Comparison of ENCODE assay signal across 8 mouse cellular contexts in genomic region chr7:29179323-29179722, GRCm38 (mm10). TPM values are rescaled to one million over a fixed set of nuclear protein-coding genes. Genes with fewer than 3 reads are reported as not detected.
DNase-seq lines count a peak whose midpoint lies in the region; ATAC-seq and TF ChIP-seq lines count a peak whose summit lies in the region.

No protein-coding gene starts in this region.

- H3K4me2 ChIP-seq in hindbrain, embryonic 12.5 days (replicated peaks), result peak overlapping the region; percentile 82

- no peak for TF ChIP-seq CTCF in lung, adult 2 months (IDR thresholded peaks at IDR 0.05; ENCODE audit: insufficient read depth, low read length)
- no peak for TF ChIP-seq CTCF in bone marrow macrophage, adult 2 months (IDR thresholded peaks at IDR 0.05; ENCODE audit: low read depth, low read length)

- H3K27ac ChIP-seq in bone marrow macrophage, adult 2 months (ENCODE audit: insufficient read depth, low read depth, low read length), result peak overlapping the region; percentile 89
- H3K27ac ChIP-seq in hindbrain, embryonic 12.5 days, result no peak overlapping the region

- H3K36me3 ChIP-seq in hindbrain, embryonic 12.5 days, result peaks cover 29% of the 10 kb centered on the region
- peaks cover 44% of the 10 kb centered on the region for H3K36me3 ChIP-seq in megakaryocyte, embryonic 14.5 days (replicated peaks; ENCODE audit: low read length)

- H3K4me1 ChIP-seq in lung, adult 2 months (ENCODE audit: control insufficient read depth, insufficient read depth, low read length), result peaks cover 5% of the 10 kb centered on the region
- peaks cover 7% of the 10 kb centered on the region for H3K4me1 ChIP-seq in bone marrow macrophage, adult 2 months (ENCODE audit: control insufficient read depth, insufficient read depth, low read length)
- H3K4me1 ChIP-seq in hindbrain, embryonic 12.5 days, result peaks cover 21% of the 10 kb centered on the region
- peaks cover 45% of the 10 kb centered on the region for H3K4me1 ChIP-seq in megakaryocyte, embryonic 14.5 days

- H3K4me3 ChIP-seq in lung, adult 2 months (replicated peaks; ENCODE audit: extremely low read depth, low read depth, low read length), result peak overlapping the region; percentile 44
- peak overlapping the region; percentile 76 for H3K4me3 ChIP-seq in bone marrow macrophage, adult 2 months (ENCODE audit: insufficient read depth, low read length)
- peak overlapping the region; percentile 63 for H3K4me3 ChIP-seq in hindbrain, embryonic 12.5 days
- H3K4me3 ChIP-seq in megakaryocyte, embryonic 14.5 days (replicated peaks), result peak overlapping the region; percentile 95

- no peak for ATAC-seq in hindbrain, embryonic 12.5 days (ENCODE audit: low FRiP score)

- DNase-seq in lung, adult 2 months, result no peak
- no peak for DNase-seq in lung, postnatal 14 days
- DNase-seq in urinary bladder, adult 2 months (ENCODE audit: low spot score), result no peak
- no peak for DNase-seq in right cerebral cortex, postnatal 4 days
- DNase-seq in kidney, adult 9 months, result no peak

- no peaks in the 10 kb centered on the region for H3K9me3 ChIP-seq in hindbrain, embryonic 12.5 days (replicated peaks)
- no peaks in the 10 kb centered on the region for H3K9me3 ChIP-seq in megakaryocyte, embryonic 14.5 days

- peak overlapping the region; percentile 72; the same call in 1 of the 2 replicates for H3K9ac ChIP-seq in hindbrain, embryonic 12.5 days

- peaks cover 14% of the 10 kb centered on the region for H3K27me3 ChIP-seq in hindbrain, embryonic 12.5 days
- no peaks in the 10 kb centered on the region for H3K27me3 ChIP-seq in megakaryocyte, embryonic 14.5 days (replicated peaks)

- TF ChIP-seq POLR2A in lung, adult 2 months (IDR thresholded peaks at IDR 0.05; ENCODE audit: borderline replicate concordance, extremely low read depth, low read depth, low read length), result no peak
- no peak for TF ChIP-seq POLR2A in bone marrow macrophage, adult 2 months (IDR thresholded peaks at IDR 0.05; ENCODE audit: borderline replicate concordance, low read depth, low read length)

- WGBS in lung, adult 2 months, result 11% methylated on average over 7 of the region's 7 CpGs
- 61% methylated on average over 7 of the region's 7 CpGs for WGBS in hindbrain, embryonic 12.5 days

RNA-seq across cellular contexts. Expression of gene Psmd8, which starts 1.2 kb away (rescaled TPM):
- polyA plus RNA-seq in lung, adult 2 months (2012; rRNA removed), result 93.5 and 165 TPM in 2 replicates
- 207 and 217 TPM in 2 replicates for polyA plus RNA-seq in bone marrow macrophage, adult 2 months (2012; ENCODE audit: insufficient read depth, insufficient read length, missing spikeins)
- 285 and 288 TPM in 2 replicates for polyA plus RNA-seq in hindbrain, embryonic 12.5 days (2016; fragmentation: Nextera tagmentation; extraction: Ambion mirVana)
- 131 and 177 TPM in 2 replicates for polyA plus RNA-seq in megakaryocyte, embryonic 14.5 days (2012; ENCODE audit: insufficient read depth, low replicate concordance)
- polyA plus RNA-seq in urinary bladder, adult 2 months (2012; rRNA removed), result 171 and 187 TPM in 2 replicates

RNA-seq across cellular contexts. Expression of gene Spred3, which starts 9.1 kb away (rescaled TPM):
- 3.9 and 5.8 TPM in 2 replicates for polyA plus RNA-seq in lung, adult 2 months (2012; rRNA removed)
- 11.1 and 12.7 TPM in 2 replicates for polyA plus RNA-seq in bone marrow macrophage, adult 2 months (2012; ENCODE audit: insufficient read depth, insufficient read length, missing spikeins)
- 5.9 and 6.4 TPM in 2 replicates for polyA plus RNA-seq in hindbrain, embryonic 12.5 days (2016; fragmentation: Nextera tagmentation; extraction: Ambion mirVana)
- 5.9 and 7.0 TPM in 2 replicates for polyA plus RNA-seq in megakaryocyte, embryonic 14.5 days (2012; ENCODE audit: insufficient read depth, low replicate concordance)
- 15.6 and 18.4 TPM in 2 replicates for polyA plus RNA-seq in urinary bladder, adult 2 months (2012; rRNA removed)

RNA-seq across cellular contexts. Expression of gene Ggn, which starts 9.3 kb away (rescaled TPM):
- polyA plus RNA-seq in lung, adult 2 months (2012; rRNA removed), result 1.5 and 1.9 TPM in 2 replicates
- polyA plus RNA-seq in bone marrow macrophage, adult 2 months (2012; ENCODE audit: insufficient read depth, insufficient read length, missing spikeins), result 1.4 and 2.3 TPM in 2 replicates
- polyA plus RNA-seq in hindbrain, embryonic 12.5 days (2016; fragmentation: Nextera tagmentation; extraction: Ambion mirVana), result 0.46 and 0.56 TPM in 2 replicates
- 16.0 and 26.1 TPM in 2 replicates for polyA plus RNA-seq in megakaryocyte, embryonic 14.5 days (2012; ENCODE audit: insufficient read depth, low replicate concordance)
- polyA plus RNA-seq in urinary bladder, adult 2 months (2012; rRNA removed), result 0.69 and 1.1 TPM in 2 replicates

RNA-seq across cellular contexts. Expression of gene Fam98c, which starts 23.3 kb away (rescaled TPM):
- 46.0 and 47.7 TPM in 2 replicates for polyA plus RNA-seq in lung, adult 2 months (2012; rRNA removed)
- polyA plus RNA-seq in bone marrow macrophage, adult 2 months (2012; ENCODE audit: insufficient read depth, insufficient read length, missing spikeins), result 30.1 and 32.3 TPM in 2 replicates
- polyA plus RNA-seq in hindbrain, embryonic 12.5 days (2016; fragmentation: Nextera tagmentation; extraction: Ambion mirVana), result 20.0 and 21.7 TPM in 2 replicates
- 75.5 and 135 TPM in 2 replicates for polyA plus RNA-seq in megakaryocyte, embryonic 14.5 days (2012; ENCODE audit: insufficient read depth, low replicate concordance)
- 40.5 and 52.7 TPM in 2 replicates for polyA plus RNA-seq in urinary bladder, adult 2 months (2012; rRNA removed)

RNA-seq across cellular contexts. Expression of gene Catsperg1, which starts 34.5 kb away (rescaled TPM):
- polyA plus RNA-seq in lung, adult 2 months (2012; rRNA removed), result 3.4 and 3.9 TPM in 2 replicates
- 4.0 and 4.5 TPM in 2 replicates for polyA plus RNA-seq in bone marrow macrophage, adult 2 months (2012; ENCODE audit: insufficient read depth, insufficient read length, missing spikeins)
- 0.72 and 1.0 TPM in 2 replicates for polyA plus RNA-seq in hindbrain, embryonic 12.5 days (2016; fragmentation: Nextera tagmentation; extraction: Ambion mirVana)
- polyA plus RNA-seq in megakaryocyte, embryonic 14.5 days (2012; ENCODE audit: insufficient read depth, low replicate concordance), result 0.19 and 0.61 TPM in 2 replicates
- polyA plus RNA-seq in urinary bladder, adult 2 months (2012; rRNA removed), result 4.9 and 6.7 TPM in 2 replicates

Comparison
In these comparisons a context has a peak if more than half of its experiments do, and no peak if none do; other contexts are left out.
1. H3K4me3 ChIP-seq: peak in every context shown above with its lines; median percentile 95 in megakaryocyte, embryonic 14.5 days; 76 in bone marrow macrophage, adult 2 months; 63 in hindbrain, embryonic 12.5 days; 44 in lung, adult 2 months.